Mouse (Mus musculus): Measurements from ENCODE around the gene Tubgcp6. TPM values are rescaled to one million over a fixed set of nuclear protein-coding genes. Genes with fewer than 3 reads are reported as not detected.
A peak's percentile ranks its signal among the peaks of the same experiment; 100 is the strongest.

Tubgcp6 gene
- polyA plus RNA-seq, 1 experiment from 2014 or later = 12.9 TPM

DNA sequence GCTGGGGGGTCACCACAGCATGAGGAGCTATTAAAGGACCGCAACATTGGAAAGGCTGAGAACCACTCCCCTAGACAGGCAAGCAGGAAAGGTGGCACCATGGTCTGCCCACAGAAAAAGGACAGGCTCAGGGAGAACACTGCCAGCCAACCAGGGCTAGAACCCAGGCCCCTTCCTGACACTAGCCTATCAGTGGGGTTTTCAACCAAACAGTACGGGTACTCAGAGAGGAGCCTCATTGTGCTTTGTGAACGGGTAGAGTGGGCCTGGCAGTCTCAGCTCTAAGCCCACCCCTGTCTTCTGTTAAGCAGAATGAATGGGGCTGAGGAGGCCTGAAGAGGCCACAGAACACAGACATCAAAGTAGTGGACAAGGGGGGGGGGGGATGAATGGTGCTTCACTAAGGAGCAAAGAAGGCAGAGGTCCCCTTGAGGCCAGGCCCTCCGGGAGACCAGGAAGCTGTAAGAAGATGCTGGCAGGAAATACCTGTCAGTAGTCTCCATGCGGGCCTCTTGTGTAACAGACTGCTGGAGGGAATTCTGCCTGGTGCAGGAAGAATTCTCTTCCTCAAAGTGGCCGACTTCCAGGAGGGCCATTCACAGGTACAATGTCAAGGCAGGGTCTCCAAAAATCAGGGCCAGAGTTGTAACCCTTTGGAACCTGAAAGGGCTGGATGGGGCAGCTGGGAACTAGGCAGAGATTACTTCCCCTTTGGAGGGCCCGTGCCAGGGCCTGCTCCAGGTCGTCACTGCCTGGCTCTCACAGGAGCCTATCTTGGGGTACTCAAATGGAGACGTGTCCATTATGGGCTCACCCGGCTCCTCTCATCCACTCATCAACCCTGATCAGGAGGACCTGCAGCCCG lies 48.1 kb downstream of the Tubgcp6 start, which contains the start of gene Trabd:
TSS of gene Trabd (plus strand) at position 512 of the 865 bp plus-strand sequence.
- Histone ChIP-seq H3K4me2 (peak within 1 kb of the TSS; percentile 84), H3K9me3 (no peaks in the 10 kb centered on the region), H3K27ac (peak within 1 kb of the TSS; percentile 86), H3K36me3 (no peaks in the 10 kb centered on the region), H3K27me3 (replicated peaks) (no peaks in the 10 kb centered on the region), H3K4me3 (replicated peaks) (peak within 1 kb of the TSS; percentile 81), H3K4me1 (peaks cover 31% of the 10 kb centered on the region), H3K9ac (peak within 1 kb of the TSS; percentile 91)
- ATAC-seq (ENCODE audit: insufficient read depth, low FRiP score, low read depth) = no peak; the same call in 1 of the 2 replicates
- WGBS = 25% methylated on average over 11 of the region's 11 CpGs

DNA sequence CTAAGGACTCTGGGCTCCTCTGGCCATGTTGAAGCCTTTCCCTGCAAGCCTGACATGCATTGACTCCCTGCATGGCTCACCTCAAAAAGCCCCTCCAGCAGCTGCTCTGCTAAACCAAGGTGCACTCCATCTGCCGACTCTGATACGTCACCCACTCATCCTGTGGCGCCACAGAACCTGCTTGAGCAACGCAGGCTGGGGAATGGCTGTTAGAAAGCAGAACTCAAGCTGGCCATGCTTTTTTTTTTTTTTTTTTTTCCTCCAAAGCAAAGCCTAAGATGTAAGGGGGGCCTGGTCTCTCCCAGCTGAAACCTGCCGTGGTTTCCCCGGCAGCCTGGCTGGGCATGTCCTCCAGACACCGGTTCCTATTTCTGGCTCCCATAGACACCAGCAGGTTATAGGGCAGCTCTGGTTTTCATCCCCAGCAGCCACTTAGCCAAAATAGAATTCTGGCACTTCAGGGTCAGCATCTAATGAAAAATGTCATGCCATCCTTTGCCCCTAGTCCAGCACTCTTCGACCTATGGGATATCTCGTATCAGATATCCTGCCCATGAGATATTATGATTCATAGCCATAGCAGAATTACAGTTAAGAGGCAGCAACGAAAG lies 48.8 kb downstream of the Tubgcp6 start:
- Histone ChIP-seq H3K4me1 (peaks cover 31% of the 10 kb centered on the region), H3K36me3 (no peaks in the 10 kb centered on the region), H3K4me2 (no peak overlapping the region), H3K27me3 (replicated peaks) (no peaks in the 10 kb centered on the region), H3K27ac (no peak overlapping the region), H3K9ac (no peak overlapping the region), H3K9me3 (no peaks in the 10 kb centered on the region), H3K4me3 (replicated peaks) (no peak overlapping the region)
- WGBS = 66% methylated on average over 10 of the region's 10 CpGs
- no peak for ATAC-seq (ENCODE audit: insufficient read depth, low FRiP score, low read depth)

DNA sequence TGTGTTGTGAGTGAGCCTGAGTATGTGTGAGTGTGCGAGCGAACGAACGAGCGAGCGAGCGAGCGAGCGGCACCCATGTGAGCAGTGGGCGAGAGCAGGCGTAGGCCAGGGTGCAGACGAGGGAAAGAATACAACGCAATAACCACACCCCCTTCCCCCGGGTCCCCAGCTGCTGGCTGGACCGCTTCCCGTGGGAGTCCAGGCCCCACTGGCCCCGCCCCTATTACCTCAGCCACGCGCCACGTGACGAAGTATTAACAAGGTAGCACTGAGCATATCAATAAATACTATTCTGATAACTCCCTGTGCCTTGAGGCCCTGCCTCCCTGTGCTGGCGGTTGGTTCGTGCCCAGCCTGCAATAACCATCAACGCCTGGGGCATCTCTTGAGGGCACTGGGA lies 52.3 kb downstream of the Tubgcp6 start:
- 62% methylated on average over 24 of the region's 24 CpGs for WGBS
- no peak for ATAC-seq (ENCODE audit: insufficient read depth, low FRiP score, low read depth)
- peaks cover 13% of the 10 kb centered on the region for H3K4me1 ChIP-seq

DNA sequence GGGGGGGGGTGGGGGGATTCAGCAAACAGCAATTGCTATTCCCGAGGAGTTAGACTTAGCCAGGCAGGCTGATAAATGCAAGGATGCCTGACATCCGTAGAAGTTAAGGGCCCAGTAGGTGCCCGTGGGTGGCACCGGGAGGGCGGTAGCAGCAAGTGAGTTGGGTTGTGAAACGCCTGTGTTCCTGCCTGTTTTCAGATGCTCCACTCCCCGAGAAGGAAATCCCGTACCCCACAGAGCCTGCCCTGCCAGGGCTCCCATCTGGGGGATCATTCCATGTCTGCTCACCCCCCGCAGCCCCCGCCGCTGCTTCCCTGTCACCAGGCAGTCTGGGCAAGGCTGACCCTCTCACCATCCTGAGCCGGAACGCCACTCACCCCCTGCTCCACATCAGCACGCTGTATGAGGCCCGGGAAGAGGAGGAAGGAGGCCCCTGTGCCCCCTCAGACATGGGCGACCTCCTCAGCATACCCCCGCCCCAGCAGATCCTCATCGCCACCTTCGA lies 53.5 kb downstream of the Tubgcp6 start:
- Histone ChIP-seq H3K9ac (no peak overlapping the region), H3K4me2 (no peak overlapping the region), H3K27ac (no peak overlapping the region), H3K27me3 (replicated peaks) (peaks cover 32% of the 10 kb centered on the region), H3K9me3 (no peaks in the 10 kb centered on the region), H3K36me3 (no peaks in the 10 kb centered on the region), H3K4me3 (replicated peaks) (no peak overlapping the region), H3K4me1 (peaks cover 3% of the 10 kb centered on the region; the same call in 1 of the 2 replicates)
- ATAC-seq (ENCODE audit: insufficient read depth, low FRiP score, low read depth) = no peak
- WGBS = 78% methylated on average over 18 of the region's 19 CpGs

More for the DNA sequence above, 52.3 kb downstream of the Tubgcp6 start:
- no peak overlapping the region for H3K4me3 ChIP-seq (replicated peaks)
- no peaks in the 10 kb centered on the region for H3K36me3 ChIP-seq
- H3K9me3 ChIP-seq = no peaks in the 10 kb centered on the region
- H3K9ac ChIP-seq = no peak overlapping the region
- H3K4me2 ChIP-seq = no peak overlapping the region
- peaks cover 29% of the 10 kb centered on the region for H3K27me3 ChIP-seq (replicated peaks)
- H3K27ac ChIP-seq = no peak overlapping the region

DNA sequence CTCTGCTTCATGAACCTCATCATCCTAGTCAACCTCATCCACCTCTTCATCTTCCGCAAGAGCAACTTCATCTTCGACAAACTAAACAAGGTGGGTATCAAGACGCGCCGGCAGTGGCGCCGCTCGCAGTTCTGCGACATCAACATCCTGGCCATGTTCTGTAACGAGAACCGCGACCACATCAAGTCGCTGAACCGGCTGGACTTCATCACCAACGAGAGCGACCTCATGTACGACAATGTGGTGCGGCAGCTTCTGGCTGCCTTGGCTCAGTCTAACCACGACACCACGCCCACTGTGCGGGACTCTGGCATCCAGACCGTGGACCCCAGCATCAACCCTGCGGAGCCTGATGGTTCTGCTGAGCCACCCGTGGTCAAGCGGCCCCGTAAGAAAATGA lies 54.7 kb downstream of the Tubgcp6 start:
- Histone ChIP-seq H3K4me3 (replicated peaks) (peak overlapping the region; percentile 21), H3K36me3 (no peaks in the 10 kb centered on the region), H3K9me3 (no peaks in the 10 kb centered on the region), H3K4me2 (peak overlapping the region; percentile 47), H3K4me1 (0 out of 2 replicates have a peak, but pooled peaks cover 3% of the 10 kb centered on the region), H3K9ac (no peak overlapping the region), H3K27me3 (replicated peaks) (peaks cover 32% of the 10 kb centered on the region), H3K27ac (no peak overlapping the region)
- no peak for ATAC-seq (ENCODE audit: insufficient read depth, low FRiP score, low read depth)
- 28% methylated on average over 26 of the region's 26 CpGs for WGBS

DNA sequence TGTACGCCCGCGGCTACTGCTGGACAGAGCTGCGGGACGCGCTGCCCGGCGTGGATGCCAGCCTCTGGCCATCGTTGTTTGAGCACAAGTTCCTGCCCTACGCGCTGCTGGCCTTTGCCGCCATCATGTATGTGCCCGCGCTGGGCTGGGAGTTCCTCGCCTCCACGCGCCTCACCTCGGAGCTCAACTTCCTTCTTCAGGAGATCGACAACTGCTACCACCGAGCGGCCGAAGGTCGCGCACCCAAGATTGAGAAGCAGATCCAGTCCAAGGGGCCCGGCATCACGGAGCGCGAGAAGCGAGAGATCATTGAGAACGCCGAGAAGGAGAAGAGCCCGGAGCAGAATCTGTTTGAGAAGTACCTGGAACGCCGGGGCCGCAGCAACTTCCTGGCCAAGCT lies 55.3 kb downstream of the Tubgcp6 start:
- Histone ChIP-seq H3K4me1 (0 out of 2 replicates have a peak, but pooled peaks cover 3% of the 10 kb centered on the region), H3K9me3 (no peaks in the 10 kb centered on the region), H3K27me3 (replicated peaks) (peaks cover 32% of the 10 kb centered on the region), H3K4me3 (replicated peaks) (peak overlapping the region; percentile 21), H3K9ac (no peak overlapping the region), H3K36me3 (no peaks in the 10 kb centered on the region), H3K4me2 (peak overlapping the region; percentile 47), H3K27ac (no peak overlapping the region)
- 30% methylated on average over 35 of the region's 35 CpGs for WGBS
- ATAC-seq (ENCODE audit: insufficient read depth, low FRiP score, low read depth) = no peak

DNA sequence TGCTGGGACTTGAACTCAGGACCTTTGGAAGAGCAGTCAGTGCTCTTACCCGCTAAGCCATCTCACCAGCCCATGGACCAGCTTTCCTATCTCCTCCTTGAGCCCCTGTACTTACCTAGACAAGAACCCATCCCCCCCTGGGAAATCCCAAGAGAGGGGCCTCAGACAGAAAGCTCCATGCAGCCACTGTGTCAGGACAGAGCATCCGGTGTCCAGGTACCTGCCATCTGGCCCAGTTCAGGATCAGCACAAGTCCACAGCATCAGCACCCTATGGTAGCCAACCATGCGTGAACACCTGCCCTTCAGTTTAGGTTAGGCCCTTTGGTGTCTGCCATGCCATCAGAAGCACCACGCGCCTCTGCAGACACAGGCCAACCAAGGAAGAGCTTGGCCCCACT lies 58.0 kb downstream of the Tubgcp6 start:
- no peak for ATAC-seq (ENCODE audit: insufficient read depth, low FRiP score, low read depth)
- Histone ChIP-seq H3K36me3 (no peaks in the 10 kb centered on the region), H3K4me2 (no peak overlapping the region), H3K27me3 (replicated peaks) (peaks cover 48% of the 10 kb centered on the region), H3K27ac (no peak overlapping the region), H3K4me1 (peaks cover 7% of the 10 kb centered on the region; the same call in 1 of the 2 replicates), H3K9me3 (no peaks in the 10 kb centered on the region), H3K9ac (no peak overlapping the region), H3K4me3 (replicated peaks) (no peak overlapping the region)
- WGBS = 87% methylated on average over 5 of the region's 5 CpGs

DNA sequence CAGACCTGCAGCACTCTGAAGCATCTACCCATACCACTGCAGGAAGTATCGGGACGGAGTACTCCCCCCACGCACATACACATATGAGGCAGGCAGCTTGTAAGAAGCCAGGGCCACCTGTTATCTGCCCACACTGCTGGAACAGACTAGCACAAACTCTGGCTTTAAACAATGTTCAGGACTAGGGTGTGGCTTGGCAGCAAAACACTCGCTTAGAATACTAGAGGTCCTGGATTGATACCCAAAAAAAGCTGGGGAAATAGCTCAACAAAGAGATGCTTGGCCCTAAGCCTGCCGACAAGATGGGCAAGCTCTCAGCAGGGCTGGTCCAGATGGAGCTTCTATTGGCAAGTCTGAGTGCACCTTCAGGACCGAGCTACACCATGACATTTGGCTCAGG lies 59.4 kb downstream of the Tubgcp6 start:
- H3K9ac ChIP-seq = no peak overlapping the region
- no peaks in the 10 kb centered on the region for H3K9me3 ChIP-seq
- ATAC-seq (ENCODE audit: insufficient read depth, low FRiP score, low read depth) = no peak
- 62% methylated on average over 6 of the region's 6 CpGs for WGBS
- H3K27me3 ChIP-seq (replicated peaks) = peaks cover 54% of the 10 kb centered on the region
- H3K4me3 ChIP-seq (replicated peaks) = no peak overlapping the region
- H3K36me3 ChIP-seq = no peaks in the 10 kb centered on the region
- H3K4me2 ChIP-seq = no peak overlapping the region
- H3K4me1 ChIP-seq = peaks cover 7% of the 10 kb centered on the region; the same call in 1 of the 2 replicates
- H3K27ac ChIP-seq = no peak overlapping the region

DNA sequence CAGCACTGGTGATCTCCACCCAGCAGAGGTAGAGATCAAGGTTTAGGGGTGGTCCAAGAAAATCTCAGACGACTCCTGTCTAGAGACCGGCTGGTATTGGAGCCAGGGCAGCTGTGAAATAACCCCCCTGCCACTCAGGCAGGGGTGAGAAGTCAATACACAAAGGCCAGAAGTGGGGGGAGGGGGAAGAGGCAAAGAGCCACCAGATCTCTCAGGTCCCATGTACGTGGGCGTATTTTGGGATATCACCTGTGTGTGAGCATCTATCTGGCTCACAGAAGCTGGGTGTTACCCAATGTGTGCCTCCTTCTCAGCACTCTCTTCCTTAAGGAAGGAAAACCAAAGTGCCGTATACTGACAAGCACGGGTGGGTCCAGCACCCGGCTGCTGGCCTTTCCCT lies 59.9 kb downstream of the Tubgcp6 start:
- no peaks in the 10 kb centered on the region for H3K36me3 ChIP-seq
- WGBS = 69% methylated on average over 7 of the region's 7 CpGs
- no peak overlapping the region for H3K4me3 ChIP-seq (replicated peaks)
- H3K4me1 ChIP-seq = peaks cover 5% of the 10 kb centered on the region; the same call in 1 of the 2 replicates
- no peak overlapping the region for H3K4me2 ChIP-seq
- H3K9ac ChIP-seq = no peak overlapping the region
- H3K27ac ChIP-seq = no peak overlapping the region
- no peaks in the 10 kb centered on the region for H3K9me3 ChIP-seq
- H3K27me3 ChIP-seq (replicated peaks) = peaks cover 54% of the 10 kb centered on the region
- no peak for ATAC-seq (ENCODE audit: insufficient read depth, low FRiP score, low read depth)

DNA sequence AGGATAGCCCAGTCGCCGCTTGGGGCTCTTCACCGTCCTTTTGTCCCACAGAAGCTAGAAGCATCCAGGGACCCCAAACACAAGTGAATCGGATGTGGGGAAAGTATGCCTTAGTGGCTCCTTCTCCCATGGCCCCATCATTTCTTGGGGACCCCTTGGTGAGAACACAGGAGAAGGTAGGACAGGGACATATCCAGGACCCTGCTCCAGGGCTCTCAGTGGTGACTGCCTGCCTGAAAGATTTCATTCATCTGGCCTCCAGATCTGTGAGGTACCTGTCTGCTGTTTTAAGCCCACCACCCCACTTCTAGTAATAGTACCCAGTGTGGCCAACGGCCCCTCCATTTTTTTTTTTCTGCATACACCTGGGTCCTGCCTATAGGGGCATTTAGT lies 60.4 kb downstream of the Tubgcp6 start:
- Histone ChIP-seq H3K9ac (no peak overlapping the region), H3K4me2 (no peak overlapping the region), H3K4me1 (peaks cover 3% of the 10 kb centered on the region; the same call in 1 of the 2 replicates), H3K27ac (no peak overlapping the region), H3K36me3 (no peaks in the 10 kb centered on the region), H3K4me3 (replicated peaks) (no peak overlapping the region), H3K9me3 (no peaks in the 10 kb centered on the region), H3K27me3 (replicated peaks) (peaks cover 53% of the 10 kb centered on the region)
- ATAC-seq (ENCODE audit: insufficient read depth, low FRiP score, low read depth) = no peak
- 85% methylated on average over 5 of the region's 5 CpGs for WGBS

DNA sequence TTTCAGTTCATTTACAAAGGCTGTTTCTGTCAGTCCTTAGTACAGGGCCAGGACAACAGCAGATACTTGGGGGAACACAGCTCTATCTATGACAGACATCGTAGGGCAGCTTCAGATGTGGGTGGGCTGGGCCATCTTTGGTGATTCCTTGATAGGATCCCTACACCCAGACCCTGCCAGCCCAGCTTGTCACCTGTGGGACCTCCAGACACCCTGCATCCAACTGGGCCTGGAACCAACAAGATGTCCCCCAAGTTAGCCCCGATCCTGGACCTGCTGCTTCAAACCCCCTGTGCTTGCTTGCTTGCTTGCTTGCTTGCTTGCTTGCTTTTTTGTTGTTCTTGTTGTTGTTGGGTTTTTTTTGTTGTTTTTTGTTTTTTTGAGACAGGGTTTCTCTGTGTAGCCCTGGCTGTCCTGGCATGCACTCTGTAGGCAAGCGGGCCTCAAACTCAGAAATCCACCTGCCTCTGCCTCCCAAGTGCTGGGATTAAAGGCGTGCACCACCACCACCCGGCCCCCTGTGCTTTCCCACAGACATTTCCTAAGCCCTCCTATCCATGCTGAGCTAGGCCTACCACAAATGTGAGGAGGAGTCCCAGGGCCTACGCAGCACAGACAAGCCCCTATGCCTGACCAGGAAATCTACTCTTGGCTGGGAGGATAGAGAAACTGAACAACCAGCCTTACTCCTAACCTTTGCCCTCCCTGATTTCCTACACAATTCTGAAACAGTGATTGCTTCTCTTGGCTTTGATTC lies 61.0 kb downstream of the Tubgcp6 start:
- H3K27ac ChIP-seq = no peak overlapping the region
- H3K4me2 ChIP-seq = no peak overlapping the region
- peaks cover 47% of the 10 kb centered on the region for H3K27me3 ChIP-seq (replicated peaks)
- peaks cover 3% of the 10 kb centered on the region; the same call in 1 of the 2 replicates for H3K4me1 ChIP-seq
- no peaks in the 10 kb centered on the region for H3K9me3 ChIP-seq
- H3K4me3 ChIP-seq (replicated peaks) = no peak overlapping the region
- ATAC-seq (ENCODE audit: insufficient read depth, low FRiP score, low read depth) = no peak
- no peaks in the 10 kb centered on the region for H3K36me3 ChIP-seq
- 84% methylated on average over 6 of the region's 6 CpGs for WGBS
- H3K9ac ChIP-seq = no peak overlapping the region

Measured in stomach, embryonic 15.5 days (tissue).